In the genomic region with DNA sequence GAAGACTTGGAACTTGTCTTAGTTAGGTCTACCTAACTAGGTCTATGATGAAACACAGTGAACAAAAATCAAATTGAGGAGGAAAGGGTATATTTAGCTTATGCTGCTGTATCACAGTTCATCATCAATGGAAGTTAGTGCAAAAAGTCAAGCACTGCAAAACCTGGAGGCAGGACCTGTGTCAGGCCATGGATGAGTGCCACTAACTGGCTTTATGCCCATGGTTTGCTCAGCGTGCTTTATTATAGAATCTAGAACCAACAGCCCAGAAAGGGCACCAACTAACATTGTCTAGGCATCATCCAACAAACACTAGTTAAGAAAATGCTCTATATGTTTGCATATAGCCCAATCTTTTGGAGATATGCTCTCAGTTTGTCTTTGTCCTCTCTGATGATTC, we compare ENCODE assay signal across 12 mouse cellular contexts.
"Had no signal": no experiment of that assay in that cellular context is flagged by ENCODE, and none has a peak within 500 bp of the region (broad histone marks: within the 10 kb centered on the region; RNA-seq: fewer than 3 reads in every experiment).

No protein-coding gene starts in this region.

- DNase-seq: retina, postnatal 1 day; right cerebral cortex, adult 18-20 months; right cerebral cortex, postnatal 14 days; right cerebral cortex, postnatal 25 days; right cerebral cortex, postnatal 4 days; spleen, adult 18-20 months; thymus, adult 18-20 months; thymus, adult 2 months; thymus, postnatal 14 days; thymus, postnatal 25 days; thymus, postnatal 36 days; thymus, postnatal 4 days had no signal
